Mouse (Mus musculus) forebrain, embryonic 13.5 days (tissue): ENCODE measurements around the gene Gabpa. TPM values are rescaled to one million over a fixed set of nuclear protein-coding genes. Genes with fewer than 3 reads are reported as not detected.

Experiments used
- ATAC-seq: fragments of 200-750 bp; cut with Nextera tagmentation; 2 replicates; pipeline ENCODE4 v1.8.0; 2017
- H3K27ac ChIP-seq: fragments of 300-500 bp; sonication (generic); 2 replicates; pipeline ENCODE4 v1.5.1; 2015; ENCODE audit warnings: inconsistent platforms, mild to moderate bottlenecking, moderate library complexity
- H3K27me3 ChIP-seq: fragments of 300-500 bp; sonication (generic); 2 replicates; pipeline ENCODE4 v1.6.1; 2015; ENCODE audit warnings: mild to moderate bottlenecking, inconsistent platforms
- H3K36me3 ChIP-seq: fragments of 300-500 bp; sonication (generic); 2 replicates; pipeline ENCODE4 v1.6.1; 2015; ENCODE audit warnings: mild to moderate bottlenecking, inconsistent platforms; ENCODE audit not compliant: poor library complexity, severe bottlenecking
- H3K4me1 ChIP-seq: fragments of 300-500 bp; sonication (generic); 2 replicates; pipeline ENCODE4 v1.6.1; 2015; ENCODE audit warnings: inconsistent platforms
- H3K4me2 ChIP-seq: fragments of 300-500 bp; sonication (generic); 2 replicates; pipeline ENCODE4 v1.6.1; 2015; ENCODE audit warnings: inconsistent platforms, mild to moderate bottlenecking, moderate library complexity
- H3K4me3 ChIP-seq: fragments of 300-500 bp; sonication (generic); 2 replicates; pipeline ENCODE4 v1.5.1; 2015; ENCODE audit warnings: mild to moderate bottlenecking, inconsistent platforms
- H3K9ac ChIP-seq: fragments of 300-500 bp; sonication (generic); 2 replicates; pipeline ENCODE4 v1.6.1; 2015; ENCODE audit warnings: mild to moderate bottlenecking, inconsistent platforms
- H3K9me3 ChIP-seq: fragments of 300-500 bp; sonication (generic); replicated peaks from 2 replicates; pipeline ENCODE4 v1.6.1; 2016; ENCODE audit warnings: inconsistent platforms
- WGBS: fragments of 180-500 bp; shearing (Covaris S2); methylation state at CpG from one replicate; pipeline ENCODE4 v1.1.7; 2015; 5-methylcytosine and 5-hydroxymethylcytosine counted together
- polyA plus RNA-seq: library from polyadenylated mRNA; unstranded; fragments of >200 nt; fragmentation: Nextera tagmentation; extraction: Ambion mirVana; gene quantifications from 2 replicates; pipeline ENCODE4 v1.2.1, GENCODE M21; 2015

Gene Gabpa
- polyA plus RNA-seq, result 27.4 and 29.3 TPM in 2 replicates

GRCm38 (mm10) chr16:84834745-84835440 is at the start of gene Gabpa:
Gene Gabpa, plus strand, starts transcription at chr16:84834925.
- H3K4me3 ChIP-seq, result peak within 1 kb of the TSS; percentile 94
- H3K27ac ChIP-seq, result peak within 1 kb of the TSS; percentile 96
- no peaks in the 10 kb centered on the region for H3K9me3 ChIP-seq
- WGBS, result 0% methylated on average over 52 of the region's 52 CpGs
- peak within 1 kb of the TSS; percentile 97 for H3K9ac ChIP-seq
- H3K27me3 ChIP-seq, result no peaks in the 10 kb centered on the region
- peak within 1 kb of the TSS; percentile 84 for H3K4me2 ChIP-seq
- peak; percentile 96 for ATAC-seq
- H3K4me1 ChIP-seq, result peaks cover 30% of the 10 kb centered on the region
- peaks cover 30% of the 10 kb centered on the region for H3K36me3 ChIP-seq

DNA sequence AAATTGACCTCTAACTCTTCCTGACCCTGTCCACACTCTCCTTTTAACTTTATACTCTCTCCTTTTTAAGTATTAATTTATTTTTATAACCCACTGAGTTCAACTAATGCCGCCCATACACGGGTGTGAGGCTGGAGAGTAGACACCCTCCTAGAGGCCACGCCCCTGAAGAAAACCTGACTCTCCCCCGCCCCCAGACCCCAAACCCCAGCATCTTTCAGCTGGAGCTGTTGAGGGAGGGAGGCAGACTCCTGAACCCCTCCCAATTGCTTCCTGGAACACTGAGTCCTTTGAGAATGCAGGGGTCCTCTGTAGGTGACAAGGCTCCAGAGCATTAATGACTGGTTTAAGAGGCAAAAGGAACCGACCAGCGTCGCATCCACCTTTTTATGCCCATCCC is 49.8 kb upstream of the Gabpa start:
- Histone ChIP-seq H3K4me3 (no peak overlapping the region), H3K9ac (no peak overlapping the region), H3K9me3 (no peaks in the 10 kb centered on the region), H3K4me1 (0 out of 2 replicates have a peak, but pooled peaks cover 10% of the 10 kb centered on the region), H3K36me3 (peaks cover 4% of the 10 kb centered on the region; the same call in 1 of the 2 replicates), H3K27ac (no peak overlapping the region), H3K4me2 (no peak overlapping the region), H3K27me3 (no peaks in the 10 kb centered on the region)
- 9% methylated on average over 7 of the region's 7 CpGs for WGBS
- ATAC-seq, result no peak

DNA sequence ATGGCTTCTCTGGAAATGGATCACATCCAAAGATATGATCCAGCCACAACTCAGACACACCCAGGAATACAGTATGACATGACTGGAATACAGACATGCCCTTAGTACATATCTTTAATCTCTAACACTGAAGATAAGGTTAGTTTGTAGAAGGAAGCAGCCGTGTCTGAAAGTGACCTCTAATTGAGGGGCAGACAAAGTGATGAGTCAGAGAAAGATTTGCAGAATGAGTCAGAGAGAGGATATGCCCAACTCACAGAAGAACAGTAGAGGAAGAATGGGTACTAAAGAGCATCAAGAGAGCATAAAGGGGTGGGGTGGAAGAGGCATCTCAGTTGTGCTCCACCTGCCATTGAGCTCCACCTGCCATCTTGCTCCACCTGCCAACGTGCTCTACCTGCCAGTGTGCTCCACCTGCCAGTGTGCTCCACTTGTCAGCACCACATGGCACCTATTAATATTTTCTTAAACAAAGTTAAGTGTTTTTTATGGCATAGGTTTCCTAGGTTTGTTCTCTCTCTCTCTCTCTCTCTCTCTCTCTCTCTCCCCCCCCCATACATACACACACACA is 44.0 kb upstream of the Gabpa start:
- no peaks in the 10 kb centered on the region for H3K27me3 ChIP-seq
- no peak overlapping the region for H3K4me3 ChIP-seq
- H3K27ac ChIP-seq, result no peak overlapping the region
- H3K4me1 ChIP-seq, result no peaks in the 10 kb centered on the region
- WGBS, result 82% methylated on average over 2 of the region's 2 CpGs
- H3K9me3 ChIP-seq, result no peaks in the 10 kb centered on the region
- no peak overlapping the region for H3K4me2 ChIP-seq
- no peak overlapping the region for H3K9ac ChIP-seq
- no peak for ATAC-seq
- H3K36me3 ChIP-seq, result peaks cover 9% of the 10 kb centered on the region; the same call in 1 of the 2 replicates

DNA sequence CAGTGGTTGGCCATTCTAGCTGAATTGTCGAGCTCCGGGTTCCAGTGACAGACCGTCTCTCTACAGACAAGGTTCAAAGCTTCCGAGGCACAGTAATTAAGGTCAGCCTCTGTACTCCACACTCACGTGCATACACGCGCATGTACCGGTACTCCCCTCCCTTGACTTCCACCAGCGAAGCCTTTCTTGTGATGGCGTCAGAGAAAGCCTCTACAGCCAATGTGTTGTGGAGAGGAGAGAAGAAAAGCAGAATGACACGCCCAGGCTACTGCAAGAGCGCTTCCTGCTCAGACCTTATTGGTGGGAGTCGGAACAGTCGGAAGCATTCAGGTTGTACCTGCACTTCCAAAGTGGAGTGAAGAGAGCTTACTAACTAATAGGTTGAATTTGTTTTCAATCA is 41.3 kb upstream of the Gabpa start:
- no peaks in the 10 kb centered on the region for H3K9me3 ChIP-seq
- 0 out of 2 replicates have a peak, but pooled peaks cover 9% of the 10 kb centered on the region for H3K36me3 ChIP-seq
- no peaks in the 10 kb centered on the region for H3K4me1 ChIP-seq
- WGBS, result 90% methylated on average over 14 of the region's 14 CpGs
- H3K9ac ChIP-seq, result no peak overlapping the region
- H3K27ac ChIP-seq, result no peak overlapping the region
- H3K4me3 ChIP-seq, result no peak overlapping the region
- no peak for ATAC-seq
- no peaks in the 10 kb centered on the region for H3K27me3 ChIP-seq
- H3K4me2 ChIP-seq, result no peak overlapping the region

- Histone ChIP-seq H3K27me3 (no peaks in the 10 kb centered on the region), H3K4me3 (no peak overlapping the region), H3K4me1 (no peaks in the 10 kb centered on the region), H3K36me3 (0 out of 2 replicates have a peak, but pooled peaks cover 5% of the 10 kb centered on the region), H3K9me3 (no peaks in the 10 kb centered on the region), H3K27ac (no peak overlapping the region), H3K4me2 (no peak overlapping the region), H3K9ac (no peak overlapping the region)
- WGBS, result 60% methylated on average over 3 of the region's 3 CpGs
- ATAC-seq, result no peak
These were observed 39.4 kb upstream of the Gabpa start for GRCm38 (mm10) chr16:84795337-84795736.

DNA sequence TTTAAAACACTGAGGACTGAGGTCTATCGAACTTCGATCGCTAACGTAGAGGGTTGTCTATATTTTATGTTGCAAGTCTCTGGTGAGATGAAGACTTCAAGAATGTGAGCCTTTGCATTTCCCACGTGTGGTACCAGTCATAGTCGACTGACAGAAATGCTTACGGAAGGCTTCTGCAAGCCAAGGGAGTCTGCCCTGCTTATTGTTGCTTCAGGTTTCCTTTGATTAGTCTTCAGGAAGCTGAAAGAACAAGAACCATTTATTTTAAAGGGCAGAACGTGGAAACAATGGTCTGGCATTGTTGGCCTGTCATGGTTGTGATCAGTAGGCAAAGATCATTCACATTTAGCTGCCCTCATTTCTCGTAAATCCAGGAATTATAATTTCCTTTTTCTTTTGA is 38.0 kb upstream of the Gabpa start:
- no peak overlapping the region for H3K4me2 ChIP-seq
- H3K27me3 ChIP-seq, result no peaks in the 10 kb centered on the region

GRCm38 (mm10) chr16:84800038-84800437 is 34.7 kb upstream of the Gabpa start:
- Histone ChIP-seq H3K9ac (no peak overlapping the region), H3K4me1 (no peaks in the 10 kb centered on the region), H3K9me3 (no peaks in the 10 kb centered on the region), H3K27ac (no peak overlapping the region), H3K4me3 (no peak overlapping the region), H3K27me3 (no peaks in the 10 kb centered on the region), H3K36me3 (0 out of 2 replicates have a peak, but pooled peaks cover 4% of the 10 kb centered on the region), H3K4me2 (no peak overlapping the region)
- WGBS, result 95% methylated on average over 1 of the region's 2 CpGs
- ATAC-seq, result no peak

More for the DNA sequence above, 38.0 kb upstream of the Gabpa start:
- Histone ChIP-seq H3K9ac (no peak overlapping the region), H3K27ac (no peak overlapping the region), H3K9me3 (no peaks in the 10 kb centered on the region), H3K4me1 (no peaks in the 10 kb centered on the region), H3K36me3 (no peaks in the 10 kb centered on the region), H3K4me3 (no peak overlapping the region)
- WGBS, result 79% methylated on average over 9 of the region's 9 CpGs
- ATAC-seq, result no peak

GRCm38 (mm10) chr16:84802217-84802616 is 32.5 kb upstream of the Gabpa start:
- H3K27me3 ChIP-seq, result no peaks in the 10 kb centered on the region
- no peak overlapping the region for H3K9ac ChIP-seq
- no peak for ATAC-seq
- H3K36me3 ChIP-seq, result peaks cover 14% of the 10 kb centered on the region; the same call in 1 of the 2 replicates
- WGBS, result 85% methylated on average over 6 of the region's 6 CpGs
- no peaks in the 10 kb centered on the region for H3K9me3 ChIP-seq
- no peak overlapping the region for H3K4me3 ChIP-seq
- no peak overlapping the region for H3K27ac ChIP-seq
- H3K4me2 ChIP-seq, result no peak overlapping the region
- H3K4me1 ChIP-seq, result no peaks in the 10 kb centered on the region

- no peaks in the 10 kb centered on the region for H3K9me3 ChIP-seq
- no peak overlapping the region for H3K4me3 ChIP-seq
- H3K4me2 ChIP-seq, result no peak overlapping the region
- no peak overlapping the region for H3K27ac ChIP-seq
- no peaks in the 10 kb centered on the region for H3K27me3 ChIP-seq
- WGBS, result 91% methylated on average over 5 of the region's 5 CpGs
- no peak overlapping the region for H3K9ac ChIP-seq
- ATAC-seq, result no peak
- H3K4me1 ChIP-seq, result no peaks in the 10 kb centered on the region
- peaks cover 28% of the 10 kb centered on the region for H3K36me3 ChIP-seq
These were observed 29.9 kb upstream of the Gabpa start for GRCm38 (mm10) chr16:84804866-84805265.

DNA sequence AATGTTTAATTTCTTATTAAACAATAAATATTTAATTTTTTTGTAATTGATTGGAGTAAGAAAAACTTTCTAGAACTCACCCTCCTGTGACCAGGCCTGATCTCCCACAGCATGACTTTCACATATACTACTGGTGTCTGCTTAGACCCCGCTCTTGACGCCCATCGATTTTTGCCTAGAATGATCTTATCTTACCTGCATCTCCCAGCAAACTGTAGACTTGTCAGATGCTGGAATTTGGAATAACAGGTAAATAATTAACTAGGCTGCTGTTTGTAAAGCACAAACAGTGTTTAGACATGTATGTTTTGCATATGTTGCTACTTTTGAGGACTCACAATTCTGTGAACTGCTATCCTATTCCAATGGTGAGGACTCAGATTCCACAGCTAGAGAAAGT is 28.6 kb upstream of the Gabpa start:
- no peaks in the 10 kb centered on the region for H3K9me3 ChIP-seq
- H3K27ac ChIP-seq, result no peak overlapping the region
- H3K4me3 ChIP-seq, result no peak overlapping the region
- H3K27me3 ChIP-seq, result no peaks in the 10 kb centered on the region
- no peak for ATAC-seq
- H3K4me1 ChIP-seq, result no peaks in the 10 kb centered on the region
- H3K4me2 ChIP-seq, result no peak overlapping the region
- no peak overlapping the region for H3K9ac ChIP-seq
- WGBS, result 96% methylated on average over 3 of the region's 3 CpGs
- peaks cover 35% of the 10 kb centered on the region for H3K36me3 ChIP-seq

DNA sequence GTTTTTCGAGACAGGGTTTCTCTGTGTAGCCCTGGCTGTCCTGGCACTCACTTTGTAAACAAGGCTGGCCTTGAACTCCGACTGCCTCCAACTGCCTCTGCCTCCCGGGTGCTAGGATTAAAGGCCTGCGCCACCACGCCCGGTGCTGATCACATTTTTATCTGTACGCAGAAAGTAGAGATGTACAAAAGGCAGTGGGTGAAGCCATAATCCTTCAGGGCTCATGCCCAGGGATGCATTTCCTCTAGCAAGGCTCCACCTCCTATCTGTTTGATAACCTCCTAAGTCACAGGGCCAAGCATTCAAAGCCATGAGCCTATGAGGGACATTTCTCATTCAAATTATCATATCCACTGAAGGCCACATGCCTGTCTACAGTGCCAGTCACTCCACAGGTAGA is 26.9 kb upstream of the Gabpa start:
- Histone ChIP-seq H3K27me3 (no peaks in the 10 kb centered on the region), H3K4me1 (no peaks in the 10 kb centered on the region), H3K9ac (no peak overlapping the region), H3K4me3 (no peak overlapping the region), H3K9me3 (no peaks in the 10 kb centered on the region), H3K36me3 (peaks cover 48% of the 10 kb centered on the region), H3K4me2 (no peak overlapping the region), H3K27ac (no peak overlapping the region)
- 98% methylated on average over 7 of the region's 7 CpGs for WGBS
- ATAC-seq, result no peak

DNA sequence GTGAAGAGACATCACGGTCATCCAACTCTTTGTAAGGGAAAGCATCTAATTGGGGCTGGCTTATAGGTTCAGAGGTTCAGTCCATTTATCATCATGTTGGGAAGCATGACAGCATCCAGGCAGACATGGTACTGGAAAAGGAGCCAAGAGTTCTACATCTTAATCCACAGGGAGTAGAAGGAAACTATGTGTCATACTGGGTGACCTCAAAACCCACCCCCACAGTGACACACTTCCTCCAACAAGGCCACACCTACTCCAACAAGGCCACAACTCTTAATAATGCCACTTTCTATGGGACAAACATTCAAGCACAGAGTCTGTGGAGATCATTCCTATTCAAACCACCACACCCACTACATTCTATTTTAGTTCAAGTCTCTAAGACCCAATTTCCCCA is 24.5 kb upstream of the Gabpa start:
- Histone ChIP-seq H3K4me1 (no peaks in the 10 kb centered on the region), H3K9ac (no peak overlapping the region), H3K27me3 (no peaks in the 10 kb centered on the region), H3K4me3 (no peak overlapping the region), H3K27ac (no peak overlapping the region), H3K36me3 (peaks cover 44% of the 10 kb centered on the region), H3K9me3 (no peaks in the 10 kb centered on the region), H3K4me2 (no peak overlapping the region)
- WGBS, result 92% methylated on average over 1 of the region's 1 CpGs
- ATAC-seq, result no peak
